Mouse (Mus musculus) frontal cortex, postnatal 10 days (tissue): ENCODE measurements around the gene Gm49661.
A peak's percentile ranks its signal among the peaks of the same experiment; 100 is the strongest.

Source experiments
- DNase-seq, 2 experiments: peaks; one replicate each; pipeline ENCODE4 v3.0.0; 2022; ENCODE audit warnings: low spot score in 2 of 2, mixed read lengths in 1 of 2

The Gm49661 gene

DNA sequence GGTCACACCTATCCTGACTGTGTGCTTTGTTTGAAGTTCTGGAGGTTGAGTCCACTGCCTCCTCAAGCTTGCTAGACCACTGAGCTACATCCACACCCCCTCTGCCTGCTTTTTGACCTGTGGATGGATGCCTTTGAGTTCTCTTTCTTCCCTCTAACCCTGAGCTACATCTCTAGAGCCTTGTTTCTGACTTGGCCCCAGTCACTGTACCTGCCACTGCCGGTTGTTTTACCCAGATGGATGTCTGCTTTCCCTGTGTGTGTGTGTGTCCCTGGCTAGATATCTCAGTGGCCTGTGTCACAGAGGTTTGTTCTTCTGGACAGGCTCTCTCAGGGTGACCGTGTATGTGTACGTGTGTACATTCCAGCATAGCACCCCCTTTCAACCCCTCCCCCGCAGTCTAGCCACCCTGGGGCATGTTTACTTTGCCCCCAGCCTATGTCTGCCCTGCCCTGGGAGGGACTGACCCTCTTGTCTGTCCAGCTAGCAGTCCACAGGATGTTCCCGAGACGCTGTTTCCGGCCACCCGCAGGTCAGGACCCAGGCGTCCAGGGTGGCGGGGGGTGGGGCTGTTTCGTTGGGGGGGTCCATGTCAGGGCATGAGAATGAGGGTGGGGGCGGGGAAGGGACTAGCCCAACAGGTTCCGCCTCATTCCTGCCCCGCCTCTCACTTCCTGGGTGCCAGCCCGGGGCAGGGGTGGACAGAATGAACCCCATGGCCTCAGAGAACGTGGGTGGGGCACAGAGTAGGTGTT lies 15.2 kb upstream of the Gm49661 start:
- DNase-seq = peak; percentile 32 to 52

DNA sequence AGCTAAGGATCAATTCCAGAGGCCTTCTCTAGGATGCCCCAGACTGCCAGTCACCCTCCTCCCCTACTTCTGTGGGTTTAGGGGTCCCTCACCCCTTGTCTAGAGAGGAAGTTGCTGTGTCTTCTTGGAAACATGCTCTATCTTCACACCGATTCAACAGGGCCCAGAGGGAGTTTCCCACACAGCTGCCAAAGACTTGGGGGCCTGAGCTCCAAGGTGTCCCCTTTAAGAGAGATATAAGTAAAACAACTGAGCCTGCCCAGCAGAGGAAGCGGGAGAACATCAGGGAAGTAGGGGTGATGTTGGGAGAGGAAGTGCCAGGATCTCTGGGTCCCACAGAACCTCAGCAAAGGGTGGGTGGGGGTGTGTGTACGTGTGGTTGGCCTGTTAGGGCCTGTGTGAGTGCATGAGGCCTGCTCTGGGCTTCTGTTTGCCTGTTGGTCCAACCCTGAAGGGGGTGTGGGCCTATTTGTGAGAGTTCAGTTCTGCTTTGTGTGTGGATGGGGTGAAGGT lies 13.3 kb upstream of the Gm49661 start:
- no peak for DNase-seq

DNA sequence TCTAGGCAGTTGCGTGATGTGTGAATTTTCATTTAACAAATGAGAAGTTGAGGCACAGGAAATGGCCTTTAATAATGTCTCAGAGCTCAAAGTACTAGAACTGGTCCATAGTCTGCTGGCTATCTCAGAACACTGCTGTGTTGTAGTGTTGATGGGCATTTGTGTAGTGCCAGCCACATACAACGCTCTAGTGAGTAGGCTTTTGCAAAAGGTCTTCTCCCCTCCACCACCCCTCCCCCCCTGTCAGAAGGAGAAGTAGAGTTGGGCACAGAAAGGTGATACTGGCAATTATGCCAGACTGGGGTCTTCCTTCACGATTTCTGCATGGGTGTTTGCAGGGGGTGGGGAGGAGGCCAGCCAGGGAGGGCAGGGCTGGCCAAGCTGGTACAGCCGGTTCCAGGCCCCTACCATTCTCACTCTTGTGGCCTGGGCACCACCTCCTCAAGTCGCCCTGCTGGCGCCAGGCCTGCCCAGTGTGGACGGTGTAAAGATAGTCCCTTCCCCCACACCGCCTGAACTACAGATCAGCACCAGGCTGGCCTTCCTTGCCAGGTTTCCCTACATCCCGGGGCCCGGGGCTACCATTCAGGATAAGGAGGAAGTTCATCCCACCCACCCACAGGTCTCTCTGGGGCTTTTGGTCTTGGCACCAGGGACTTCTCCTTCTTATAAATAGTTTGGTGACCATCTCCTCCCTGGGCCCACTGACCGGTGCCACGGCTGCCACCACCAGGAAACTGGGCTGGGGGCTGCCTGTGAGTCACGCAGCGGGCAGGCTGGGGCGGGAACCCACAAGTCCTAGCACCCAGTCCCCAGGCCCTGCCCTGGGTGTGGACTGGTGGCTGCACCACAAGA lies 12.6 kb upstream of the Gm49661 start:
- peak in 1 of 2 experiments; percentile 43 for DNase-seq

DNA sequence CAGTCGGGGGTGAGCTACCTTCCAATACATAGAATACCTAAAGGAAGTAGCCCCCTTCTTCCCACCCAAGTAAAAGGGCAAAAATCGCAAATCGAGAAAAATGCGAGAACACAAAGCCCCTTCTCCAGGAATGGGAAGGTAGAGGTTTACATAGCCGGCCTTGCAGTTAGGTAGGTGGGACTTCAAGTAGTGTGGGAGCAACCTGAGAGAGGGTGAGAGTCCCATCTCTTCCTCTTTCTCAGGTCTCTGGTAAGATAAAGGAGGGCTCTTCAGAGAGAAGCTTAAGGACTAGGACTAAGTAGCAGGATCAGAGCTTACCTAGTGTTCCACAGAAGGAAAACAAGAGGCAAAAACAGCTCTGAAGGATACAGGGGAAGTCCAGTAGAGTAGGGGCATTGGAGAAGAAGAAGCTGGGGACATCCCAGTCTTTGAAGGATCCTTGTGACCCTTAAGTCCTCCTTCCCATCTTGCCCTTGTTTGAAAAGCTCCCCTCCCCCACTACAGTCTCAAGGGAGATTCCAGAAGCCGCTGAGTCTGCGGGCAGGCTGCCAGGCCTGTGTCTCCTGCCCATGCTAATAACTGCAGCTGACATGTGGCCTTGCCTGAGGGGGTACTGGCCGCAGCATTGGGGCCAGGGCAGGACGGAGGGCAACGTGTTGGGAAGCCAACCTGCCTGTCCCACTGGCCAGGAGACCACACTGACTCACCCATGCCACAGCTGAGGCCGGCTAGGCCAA lies 11.6 kb upstream of the Gm49661 start:
- peak; percentile 68 to 72 for DNase-seq

DNA sequence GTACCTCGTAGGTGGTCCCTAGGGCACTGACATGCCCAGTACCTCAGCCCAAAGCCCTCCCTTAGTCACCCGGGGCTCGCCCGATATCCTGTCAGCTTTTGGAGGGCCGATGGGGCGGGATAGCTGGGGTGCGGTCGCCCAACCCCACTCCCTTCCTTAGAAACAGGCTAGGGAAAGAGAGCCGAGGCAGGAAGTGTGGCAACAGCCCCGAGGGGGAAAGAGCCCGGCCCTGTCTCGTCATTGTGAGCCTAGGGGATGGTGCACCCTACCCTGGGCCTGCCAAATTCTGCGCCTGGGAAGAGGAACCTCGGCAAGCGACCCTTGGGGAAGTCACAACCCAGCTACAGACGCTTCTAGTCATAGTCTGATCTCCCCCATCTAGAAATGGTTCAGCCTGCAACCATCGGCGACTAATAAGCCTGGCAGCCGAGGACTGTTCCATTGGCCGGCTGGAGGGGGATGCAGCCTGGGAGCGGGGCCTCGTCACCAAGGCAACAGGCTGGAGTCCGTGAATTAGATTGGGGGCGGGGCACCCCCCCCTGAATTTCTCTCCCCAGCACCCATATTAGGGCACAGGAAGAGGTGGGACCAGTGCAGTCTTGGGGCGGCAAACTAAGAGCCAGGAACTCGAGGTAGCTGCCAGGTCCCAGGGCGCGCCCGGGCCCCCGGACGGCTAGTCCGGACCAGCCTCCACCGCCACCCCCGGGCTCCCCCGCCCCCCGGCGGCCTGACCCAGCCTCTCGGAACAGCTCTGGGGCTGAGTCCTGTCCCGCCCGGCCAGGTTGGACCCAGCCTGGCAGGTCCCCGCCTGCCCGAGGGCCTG lies 10.6 kb upstream of the Gm49661 start:
- DNase-seq = peak; percentile 89 to 91

DNA sequence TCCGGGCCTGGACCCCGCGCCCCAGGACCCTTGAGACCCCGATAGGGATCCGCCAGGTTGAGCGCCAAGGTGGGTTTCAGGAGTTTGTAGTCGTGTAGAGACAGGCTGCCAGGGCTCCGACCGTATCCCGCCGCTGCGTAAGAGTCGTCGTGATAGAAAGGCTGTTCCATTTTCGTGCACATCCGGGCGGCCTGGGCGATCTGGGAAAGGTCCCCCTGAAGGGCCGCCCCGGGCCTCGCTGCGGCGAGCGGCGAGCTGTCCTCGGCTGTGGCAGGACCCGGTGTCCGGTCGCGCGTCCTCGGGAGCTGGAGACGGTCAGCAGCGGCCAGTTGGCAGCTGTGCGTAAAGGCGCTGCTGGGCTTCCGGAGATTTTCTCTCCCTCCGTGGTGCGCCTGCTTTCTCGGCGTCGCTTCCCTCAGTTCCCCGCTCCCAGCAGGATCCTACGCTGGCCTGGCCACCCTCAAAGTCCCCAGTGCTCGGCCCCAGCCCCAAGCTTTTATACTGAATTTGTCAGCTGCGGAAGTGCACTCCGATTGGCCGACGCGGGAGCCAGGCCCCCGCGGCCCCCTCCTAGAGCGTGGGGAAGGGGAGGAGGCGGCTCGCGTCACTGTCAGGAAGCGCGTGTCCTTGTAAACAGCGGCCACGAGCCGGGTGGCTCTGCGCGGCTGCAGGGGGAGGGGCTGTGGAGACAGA lies 9.2 kb upstream of the Gm49661 start, which contains the start of gene Junb:
TSS of gene Junb (minus strand) at position 471 of the 693 bp plus-strand sequence.
- peak; percentile 92 to 96 for DNase-seq

DNA sequence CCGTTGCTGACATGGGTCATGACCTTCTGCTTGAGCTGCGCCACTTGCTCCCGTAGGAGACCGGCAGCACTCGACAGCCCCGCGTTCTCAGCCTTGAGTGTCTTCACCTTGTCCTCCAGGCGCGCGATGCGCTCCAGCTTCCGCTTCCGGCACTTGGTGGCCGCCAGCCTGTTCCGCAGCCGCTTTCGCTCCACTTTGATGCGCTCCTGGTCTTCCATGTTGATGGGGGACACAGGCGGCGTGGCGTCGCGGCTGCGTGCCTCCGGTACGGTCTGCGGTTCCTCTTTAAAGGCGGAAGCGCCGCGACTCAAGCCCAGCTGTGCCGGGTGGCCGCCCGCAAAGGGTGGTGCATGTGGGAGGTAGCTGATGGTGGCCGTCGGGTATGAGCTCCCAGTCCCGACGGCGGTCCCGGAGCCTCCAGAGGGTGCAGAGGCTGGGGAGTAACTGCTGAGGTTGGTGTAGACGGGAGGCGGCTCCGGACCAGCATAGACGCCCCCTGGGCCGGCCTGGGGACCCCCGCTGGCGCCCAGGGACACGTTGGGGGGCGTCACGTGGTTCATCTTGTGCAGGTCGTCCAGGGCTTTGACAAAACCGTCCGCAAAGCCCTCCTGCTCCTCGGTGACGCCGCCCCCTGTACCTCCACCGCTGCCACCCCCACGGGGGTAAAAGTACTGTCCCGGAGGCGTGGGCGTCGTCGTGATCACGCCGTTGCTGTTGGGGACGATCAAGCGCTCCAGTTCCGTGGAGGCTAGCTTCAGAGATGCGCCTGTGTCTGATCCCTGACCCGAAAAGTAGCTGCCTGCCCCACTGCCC lies 8.4 kb upstream of the Gm49661 start:
- DNase-seq = peak; percentile 69

DNA sequence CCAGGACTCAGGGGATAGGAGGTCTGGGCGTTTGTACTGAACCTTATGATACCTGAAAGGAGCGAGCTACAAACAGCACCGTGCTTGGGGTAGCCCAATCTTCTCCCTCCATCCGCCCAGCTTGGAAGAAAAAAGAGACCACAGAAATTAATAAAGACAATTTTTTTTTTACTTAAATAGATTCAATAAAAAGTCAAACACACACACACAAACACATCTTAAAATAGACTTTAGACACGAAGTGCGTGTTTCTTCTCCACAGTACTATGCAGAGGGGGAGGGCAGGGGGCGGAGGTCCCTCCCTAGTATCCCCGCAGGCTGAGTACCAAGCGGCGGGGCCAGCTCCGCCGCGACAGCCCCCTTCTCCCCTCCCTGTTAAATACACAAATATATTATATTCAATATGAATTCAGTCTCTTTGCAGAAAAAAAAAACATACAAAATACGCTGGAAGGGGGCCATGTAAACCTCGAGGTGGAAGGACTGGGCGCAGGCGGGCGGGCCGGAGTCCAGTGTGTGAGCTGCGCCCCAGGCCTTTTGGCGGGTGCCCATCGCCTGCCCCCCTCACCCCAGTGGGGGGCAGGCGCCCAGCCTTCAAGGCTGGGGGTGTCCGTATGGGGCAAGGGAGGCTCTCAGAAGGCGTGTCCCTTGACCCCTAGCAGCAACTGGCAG lies 7.7 kb upstream of the Gm49661 start:
- no peak for DNase-seq

DNA sequence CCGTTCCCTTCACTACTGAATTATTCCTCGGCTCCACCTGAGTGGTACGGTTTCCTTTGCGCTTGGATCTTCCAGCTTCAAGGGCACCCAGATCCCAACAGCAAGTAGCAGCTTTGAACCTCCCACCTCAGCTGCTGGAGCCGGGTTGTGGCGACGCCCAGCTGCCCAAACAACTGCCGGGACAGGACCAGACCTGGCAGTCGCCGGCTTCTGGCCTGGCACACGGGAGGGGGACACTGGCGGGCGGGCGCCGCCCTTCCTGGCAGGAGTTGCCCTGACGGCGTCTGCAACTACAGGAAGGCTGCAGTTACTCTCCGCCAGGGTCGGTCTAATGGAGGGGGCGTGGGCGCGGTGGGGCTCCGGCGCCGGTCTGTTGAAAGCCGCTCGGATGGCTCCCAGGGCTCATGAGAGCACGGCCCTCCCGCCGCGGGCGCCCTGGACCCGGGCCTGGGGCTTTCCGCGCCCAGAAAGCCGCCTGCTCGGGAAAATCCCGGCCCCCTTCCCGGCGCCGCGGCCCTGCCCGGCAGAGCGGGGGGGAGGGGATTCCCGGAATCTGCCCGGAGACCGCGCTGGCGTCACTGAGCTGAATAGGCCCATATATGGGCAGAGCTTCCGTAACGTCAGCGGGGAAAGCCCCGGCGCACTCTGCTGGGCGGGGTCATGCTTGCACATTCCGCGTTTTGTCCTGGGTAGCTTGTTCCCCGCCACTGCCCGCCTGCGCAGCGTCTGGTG lies 7.0 kb upstream of the Gm49661 start:
- DNase-seq = peak; percentile 90 to 94

DNA sequence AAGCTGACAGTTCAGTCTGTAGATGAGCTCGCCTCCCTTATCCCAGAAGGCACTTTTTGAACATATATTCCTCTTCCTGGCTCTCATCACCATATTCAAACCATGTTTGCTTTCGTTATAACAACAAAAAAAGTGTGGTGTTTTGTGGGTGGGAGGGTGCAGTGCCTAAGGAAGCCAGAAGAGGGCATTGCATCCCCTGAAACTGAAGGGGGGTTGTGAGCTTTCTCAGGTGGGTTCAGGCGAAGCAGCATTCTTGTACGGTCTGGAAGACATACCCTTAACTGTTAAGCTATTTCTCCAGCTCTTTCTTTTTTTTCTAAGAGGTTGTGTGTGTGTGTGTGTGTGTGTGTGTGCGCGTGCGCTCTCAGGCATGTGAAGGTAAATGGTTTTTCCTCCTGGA lies 6.2 kb upstream of the Gm49661 start:
- DNase-seq = peak; percentile 49 to 58

DNA sequence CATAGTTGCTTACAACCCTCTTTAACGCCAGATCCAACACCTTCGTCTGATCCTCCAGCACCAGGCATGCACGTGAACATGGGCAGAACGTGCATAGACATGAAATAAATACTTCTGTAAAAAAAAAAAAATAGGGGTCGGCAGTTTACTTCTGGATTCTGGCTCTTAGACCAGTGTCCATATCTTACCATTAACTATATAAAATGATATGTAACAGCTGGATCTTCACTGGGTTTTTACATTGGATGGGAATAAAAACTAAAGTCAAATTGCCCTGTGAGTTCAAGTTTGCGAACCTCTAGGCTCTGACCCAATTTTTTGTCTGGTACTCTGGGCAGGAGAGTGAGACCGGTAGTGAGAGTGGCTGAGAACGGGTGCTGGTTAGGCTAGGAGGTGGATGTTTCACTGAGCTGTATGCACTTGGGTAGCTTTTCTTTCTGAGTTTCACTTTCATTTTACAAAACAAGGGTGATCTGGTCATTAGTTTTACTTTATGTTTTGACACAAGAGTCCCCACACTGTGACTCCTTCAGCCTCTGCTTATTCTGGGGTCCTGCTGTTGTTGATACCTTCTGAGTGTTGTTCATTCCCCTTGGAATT lies 5.4 kb upstream of the Gm49661 start:
- DNase-seq = no peak

DNA sequence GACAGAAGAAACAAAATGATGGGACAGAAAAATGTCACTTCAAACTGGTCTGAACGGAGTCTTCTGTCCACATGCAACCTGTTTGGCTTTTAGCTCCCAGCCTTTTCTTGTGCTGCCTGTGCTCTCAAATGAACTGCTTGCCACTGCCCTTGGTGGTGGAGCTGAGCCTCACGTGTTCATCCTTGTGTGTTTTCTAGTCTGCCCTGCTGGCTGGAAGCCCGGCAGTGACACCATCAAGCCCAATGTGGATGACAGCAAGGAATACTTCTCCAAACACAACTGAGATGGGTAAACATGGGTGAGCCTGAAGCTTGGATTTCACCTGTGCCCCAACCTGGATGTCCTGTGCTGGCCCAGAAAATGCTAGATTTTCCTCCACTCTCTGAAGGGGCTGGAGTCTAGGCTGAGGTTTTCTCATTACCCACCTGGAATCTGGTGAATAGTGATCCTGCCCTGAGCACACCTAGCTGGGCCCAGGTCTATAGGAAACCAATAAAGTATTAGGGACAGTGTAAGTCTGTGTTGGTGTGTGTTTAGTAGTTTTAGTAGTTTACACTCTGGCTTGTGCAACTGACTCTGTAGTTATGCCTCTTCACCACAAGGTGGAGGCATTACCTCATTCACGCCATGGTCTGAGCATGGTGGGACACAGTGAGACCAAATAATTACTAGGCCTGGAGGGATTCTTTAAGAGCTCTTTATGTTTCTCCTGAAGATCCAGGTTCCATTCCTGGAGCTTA lies 4.7 kb upstream of the Gm49661 start:
- no peak for DNase-seq

DNA sequence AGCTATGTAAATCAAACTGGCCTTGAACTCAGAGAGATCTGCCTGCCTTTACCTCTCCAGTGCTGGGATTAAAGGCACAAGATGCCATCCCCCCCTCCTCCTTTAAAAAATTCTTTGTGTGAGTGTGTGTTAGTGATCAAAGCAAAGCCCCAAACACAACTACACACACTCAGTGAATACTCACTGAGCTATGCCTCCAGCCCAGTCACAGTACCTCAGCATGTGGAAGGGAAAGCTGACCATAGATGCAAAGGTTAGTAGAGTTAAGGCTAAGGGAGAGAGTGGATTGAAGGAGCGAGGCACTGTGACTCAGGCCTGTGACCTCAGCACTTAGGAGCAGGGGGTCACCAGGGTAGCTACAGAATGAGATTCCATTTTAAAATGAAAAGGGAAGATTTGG lies 3.8 kb upstream of the Gm49661 start:
- no peak for DNase-seq

DNA sequence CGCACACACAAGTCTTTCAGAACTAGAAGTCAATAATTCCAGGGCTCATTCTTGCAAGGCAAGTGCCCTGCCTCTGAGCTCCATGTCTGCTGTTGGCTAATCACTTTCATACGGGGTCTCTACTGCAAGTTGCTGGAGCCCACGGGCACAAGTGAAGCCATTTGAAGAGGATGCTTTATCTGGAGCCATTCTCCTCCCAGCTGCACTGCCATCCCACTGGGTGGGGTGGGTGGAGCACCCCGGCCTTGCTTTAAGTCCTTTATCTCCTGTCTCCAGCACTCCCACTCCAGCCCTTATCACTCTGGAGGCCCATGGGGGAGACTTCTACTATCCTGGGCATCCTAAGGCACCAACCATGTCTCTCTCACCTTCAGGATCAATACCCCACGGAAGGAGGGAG lies 1.7 kb upstream of the Gm49661 start:
- DNase-seq = no peak

DNA sequence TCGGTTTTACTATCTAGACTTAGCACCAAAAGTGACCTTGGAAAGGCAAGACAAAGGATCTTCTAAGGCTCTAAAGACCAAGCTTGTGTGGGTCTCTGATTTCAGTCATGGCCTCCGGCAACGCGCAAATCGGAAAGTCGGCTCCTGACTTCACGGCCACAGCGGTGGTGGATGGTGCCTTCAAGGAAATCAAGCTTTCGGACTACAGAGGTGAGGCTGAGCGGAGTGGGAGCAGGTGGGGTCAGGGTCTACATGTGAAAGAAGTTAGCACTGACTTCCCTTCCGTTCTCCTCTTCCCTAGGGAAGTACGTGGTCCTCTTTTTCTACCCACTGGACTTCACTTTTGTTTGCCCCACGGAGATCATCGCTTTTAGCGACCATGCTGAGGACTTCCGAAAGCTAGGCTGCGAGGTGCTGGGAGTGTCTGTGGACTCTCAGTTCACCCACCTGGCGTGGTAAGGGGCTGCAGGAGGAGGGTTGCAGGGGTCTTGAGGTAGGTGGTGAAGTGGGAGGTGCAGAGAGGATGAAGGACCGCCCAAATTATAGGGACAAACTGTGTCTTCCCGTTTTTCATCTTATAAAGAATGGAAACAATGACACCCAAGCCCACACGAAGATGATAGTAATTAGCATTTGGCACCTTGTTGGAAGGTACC lies 1.0 kb upstream of the Gm49661 start:
- DNase-seq = no peak

DNA sequence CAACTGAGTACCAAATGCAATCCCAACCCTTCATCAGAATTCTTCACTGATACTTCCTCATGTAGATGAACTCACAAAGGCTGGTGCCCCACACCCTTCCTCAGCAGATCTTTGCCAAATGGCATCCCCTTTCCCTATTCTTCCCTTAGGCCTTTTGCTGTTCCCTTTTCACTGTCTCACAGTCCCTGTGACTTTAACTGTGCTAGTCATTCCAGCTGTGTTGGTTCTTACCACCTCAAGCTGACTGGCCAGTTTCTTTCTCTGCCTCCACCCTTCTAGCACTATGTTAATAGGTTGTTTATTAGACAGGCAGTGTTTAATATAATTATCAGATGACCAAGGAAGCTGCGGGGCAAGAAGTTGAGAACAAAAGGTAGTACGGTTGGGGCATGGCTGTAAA lies 583 bp downstream of the Gm49661 start:
- DNase-seq = no peak
